Mouse (Mus musculus) gastrocnemius, postnatal 36 days (tissue): ENCODE data around the gene Col6a1. TPM values are rescaled to one million over a fixed set of nuclear protein-coding genes. Genes with fewer than 3 reads are reported as not detected.

ENCODE experiments used
- DNase-seq, 2 experiments: peaks; one replicate each; pipeline ENCODE4 v3.0.0; 2022
- intact Hi-C: fragments of 180-260 bp; cut with DNase I; formaldehyde crosslinking; loops from one replicate; pipeline ENCODE4 v1.15.1; 2025
- total RNA-seq, 2 experiments: library from RNA; stranded (reverse); gene quantifications; 2 replicates each; pipeline ENCODE4 v1.2.3; 2021

The Col6a1 gene
- total RNA-seq, 2 experiments from 2014 or later: 65.2 to 82.0 TPM

DNA sequence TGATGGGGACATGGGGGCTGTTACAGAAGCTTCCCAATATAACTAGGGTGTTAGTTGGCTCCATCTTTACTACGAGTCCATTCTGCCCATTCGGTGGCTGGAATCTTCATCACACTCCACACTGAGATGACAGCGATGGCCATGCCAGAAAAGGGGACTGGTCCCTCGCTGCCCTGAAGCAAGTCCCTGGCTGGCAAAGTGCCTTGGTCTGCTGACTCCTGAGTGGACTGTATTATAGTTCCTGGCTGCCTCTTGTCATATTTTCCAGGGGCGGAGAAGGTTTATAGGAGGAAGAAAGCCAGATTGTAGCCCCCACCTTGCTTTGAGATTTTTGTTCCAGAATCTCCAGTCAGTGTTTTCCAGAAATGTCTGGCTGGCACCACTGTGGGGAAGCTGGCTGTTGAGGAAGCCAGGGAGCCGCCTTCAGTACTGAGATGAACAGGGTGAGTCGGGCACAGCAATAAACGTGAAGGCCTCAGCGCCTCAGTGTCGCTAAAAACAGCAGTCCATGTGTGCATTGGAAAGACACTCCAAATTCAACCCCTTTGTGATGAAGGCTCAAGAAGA, 40.4 kb downstream of the Col6a1 start:
- intact Hi-C loops: no loop called here

DNA sequence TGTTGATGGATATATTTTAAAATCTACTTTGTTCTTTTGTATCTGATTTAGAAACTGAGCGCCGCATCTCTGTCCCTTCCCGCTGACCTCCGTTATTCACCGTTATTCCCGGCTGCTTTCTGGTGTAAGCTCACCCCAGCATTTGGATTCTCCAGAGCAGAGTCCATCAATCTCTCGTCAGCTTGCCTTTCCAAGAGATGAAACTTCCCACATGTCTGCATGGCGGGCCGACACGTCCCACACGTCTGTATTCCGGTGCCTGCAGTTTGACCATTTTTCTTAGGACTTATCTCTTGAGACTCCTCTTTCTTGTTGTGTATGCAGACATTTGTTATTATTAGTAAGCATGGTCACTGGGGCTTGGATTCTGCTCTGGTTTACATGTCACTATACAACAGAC, 42.0 kb downstream of the Col6a1 start:
- intact Hi-C loops: no loop called here
- no peak for DNase-seq

More for the DNA sequence above, 40.4 kb downstream of the Col6a1 start:
- no peak for DNase-seq

DNA sequence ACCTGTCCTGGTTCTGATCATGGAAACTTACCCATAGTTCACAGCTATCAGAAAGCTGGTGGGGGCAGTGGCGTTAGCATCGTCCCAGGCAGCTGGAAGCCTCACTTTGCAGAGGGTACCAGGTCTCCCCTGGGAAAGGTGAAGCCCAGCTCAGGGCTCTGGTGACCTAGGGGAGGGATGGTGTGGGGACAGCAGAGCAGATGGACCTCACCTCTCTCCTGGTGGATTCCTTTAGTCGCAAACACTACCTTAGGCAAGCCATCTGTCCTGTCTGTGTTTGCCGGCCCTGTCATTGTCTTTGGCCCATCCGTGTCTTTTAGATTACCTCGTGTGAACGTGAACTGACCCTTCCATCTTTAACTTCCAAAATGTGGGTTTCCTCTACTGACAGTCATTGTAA, 42.5 kb downstream of the Col6a1 start:
- no peak for DNase-seq
- intact Hi-C loops: no loop called here

DNA sequence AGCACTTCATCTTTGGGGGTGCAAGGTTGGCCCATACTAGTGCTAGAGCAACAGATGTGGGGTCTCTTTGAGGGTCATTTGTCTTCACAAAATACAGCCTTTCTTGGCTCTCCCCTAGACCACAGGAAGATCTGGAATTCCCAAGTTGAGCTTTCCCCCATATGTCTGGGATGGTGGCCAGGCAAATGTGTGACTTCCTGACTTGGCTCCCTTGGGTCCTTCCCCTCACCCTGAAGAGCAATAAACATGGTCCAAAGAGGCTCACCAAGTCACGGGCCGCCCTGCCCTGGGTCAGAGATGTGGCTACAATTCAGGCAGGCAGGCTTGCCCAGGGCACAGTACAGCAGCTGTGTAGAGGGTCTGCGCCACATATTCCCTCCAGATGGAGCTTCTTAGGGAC, 44.1 kb downstream of the Col6a1 start:
- DNase-seq: no peak
- intact Hi-C loops: no loop called here

DNA sequence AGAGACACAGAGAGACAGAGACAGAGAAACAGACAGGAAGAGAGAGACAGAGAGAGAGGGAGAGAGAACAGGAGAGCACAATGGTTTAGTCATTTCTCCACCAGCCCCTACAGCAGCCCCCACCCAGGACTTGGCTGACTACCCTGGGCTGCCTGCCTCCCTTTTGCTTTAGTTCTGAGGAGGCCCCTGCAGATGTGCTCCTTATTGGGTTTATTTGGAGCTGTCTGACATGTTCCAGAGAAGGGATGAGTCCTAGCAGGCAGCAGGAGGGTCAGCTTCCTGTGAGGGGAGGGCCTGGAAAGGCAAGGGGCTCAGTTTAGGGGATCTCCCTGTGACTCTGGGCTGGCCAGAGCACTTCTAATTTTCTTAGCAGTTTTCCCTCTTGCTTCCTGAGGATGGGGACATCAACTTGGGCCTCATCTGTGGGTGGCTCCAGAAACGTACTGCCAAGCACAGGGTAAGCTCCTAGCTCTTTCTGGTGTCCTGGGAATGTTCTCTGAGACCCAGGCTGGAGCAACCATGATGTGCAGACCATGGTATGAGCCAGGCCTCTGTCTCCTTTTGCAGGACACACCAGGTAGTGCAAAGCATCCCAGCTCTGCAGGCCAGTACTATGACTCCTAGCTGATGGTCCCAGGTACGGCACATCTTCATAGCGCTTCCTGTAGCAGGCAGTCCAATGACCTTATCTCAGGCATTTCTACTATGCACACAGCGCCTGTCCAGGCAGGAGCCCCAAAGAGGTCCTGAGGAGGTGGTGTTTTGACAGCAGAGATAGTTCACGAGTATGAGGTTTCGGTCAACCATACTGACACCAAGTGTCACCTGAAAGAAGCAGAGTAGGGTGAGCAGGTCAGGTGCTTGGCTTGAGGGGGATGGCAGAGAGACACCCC, 45.0 kb downstream of the Col6a1 start:
- intact Hi-C loops: no loop called here
- no peak for DNase-seq

DNA sequence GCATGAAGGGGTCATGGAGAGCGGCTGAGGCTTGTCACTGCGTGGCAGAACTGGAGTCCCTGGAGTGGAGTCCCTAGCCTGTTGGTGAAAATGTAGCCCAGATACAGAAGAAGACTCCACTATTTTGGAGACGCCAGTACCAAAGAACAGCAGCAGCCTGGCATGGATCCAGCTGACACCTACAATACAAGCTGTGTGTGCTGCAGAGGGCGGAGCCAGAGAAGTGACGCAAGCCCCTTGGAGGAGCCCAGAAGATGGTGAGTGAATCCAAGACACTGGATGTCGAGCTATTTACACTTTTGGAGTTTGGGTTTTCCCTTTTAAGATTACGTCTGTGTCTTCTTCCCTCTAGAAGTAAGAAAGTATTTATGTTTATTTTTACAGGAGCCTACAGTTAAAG, 47.8 kb downstream of the Col6a1 start:
- intact Hi-C loops: no loop called here

DNA sequence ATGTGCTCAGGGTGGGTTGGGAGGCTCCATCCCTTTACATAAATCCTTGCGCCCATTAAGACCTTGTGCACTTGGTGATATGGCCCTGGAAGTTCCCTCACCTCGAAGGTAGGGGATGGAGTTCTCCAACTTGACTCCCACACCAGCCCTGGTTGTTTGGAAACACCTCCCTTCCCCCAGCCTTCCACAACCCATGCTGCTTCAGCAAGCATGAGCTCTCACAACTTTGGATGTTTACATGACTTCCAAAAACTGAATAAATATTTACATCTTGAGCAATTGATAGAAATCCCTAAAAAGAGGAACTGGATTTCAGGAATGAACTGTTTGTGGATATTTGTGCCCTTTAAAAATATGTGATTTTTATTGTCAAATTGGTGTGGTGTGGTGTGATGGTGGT, 50.7 kb downstream of the Col6a1 start:
- no peak for DNase-seq
- intact Hi-C loops: no loop called here

More for the DNA sequence above, 47.8 kb downstream of the Col6a1 start:
- no peak for DNase-seq

DNA sequence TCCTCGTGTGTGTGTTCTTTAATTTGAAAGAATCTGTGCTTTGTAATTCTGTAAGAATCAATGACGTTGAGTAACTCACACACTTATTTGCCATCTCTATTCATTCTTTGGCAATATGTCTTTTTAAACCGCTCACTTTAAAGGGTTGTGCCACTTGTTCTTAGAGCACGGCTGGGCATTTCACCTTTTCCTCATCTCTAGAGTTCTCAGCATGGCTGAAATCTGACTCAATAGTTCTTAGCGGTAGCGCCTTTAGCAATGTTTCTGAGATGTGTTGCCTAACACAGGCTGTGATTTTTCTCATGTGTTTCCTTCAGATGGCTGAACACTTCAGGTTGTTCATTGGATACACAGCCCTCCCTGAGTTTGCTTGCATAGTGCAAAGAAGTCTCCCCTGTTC, 51.4 kb downstream of the Col6a1 start:
- DNase-seq: no peak
- intact Hi-C loops: no loop called here

DNA sequence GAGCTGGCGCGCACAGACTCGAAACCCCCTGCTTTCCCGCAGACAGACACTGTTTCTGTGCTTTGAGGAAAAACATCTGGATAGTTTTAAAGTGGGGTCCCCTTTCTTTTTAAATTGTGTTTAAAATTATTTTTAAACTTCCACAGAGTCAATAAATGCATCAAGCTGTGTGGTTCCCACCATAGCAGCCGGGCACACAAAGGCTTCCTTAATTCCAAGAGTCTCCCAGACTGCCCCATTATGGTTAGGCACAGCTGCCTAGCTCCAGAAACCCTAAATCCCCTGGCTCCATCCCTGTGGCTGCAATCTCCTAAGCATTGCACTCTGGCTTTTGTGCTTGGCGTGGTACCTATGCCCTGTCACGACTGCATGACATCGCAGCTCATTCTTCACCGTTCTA, 54.0 kb downstream of the Col6a1 start:
- DNase-seq: no peak
- intact Hi-C loops: no loop called here

DNA sequence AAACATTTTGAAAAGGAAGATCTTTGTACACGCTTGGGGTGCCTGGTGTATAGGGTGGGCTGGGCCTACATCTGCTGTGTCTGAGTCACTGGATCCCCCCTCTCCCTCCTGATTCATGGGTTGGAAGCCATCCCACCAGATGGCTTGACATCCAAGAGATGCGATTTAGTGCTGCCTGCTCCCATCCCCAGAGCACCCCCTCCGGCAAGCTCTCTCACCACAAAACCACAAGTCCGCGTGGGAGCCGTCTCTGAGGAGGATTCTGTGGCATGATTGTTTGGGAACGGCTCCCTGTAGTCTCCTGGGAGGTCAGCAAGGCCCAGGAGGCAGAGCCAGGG, 57.1 kb downstream of the Col6a1 start:
- intact Hi-C loops: no loop called here
- DNase-seq: peak; percentile 34 to 43

DNA sequence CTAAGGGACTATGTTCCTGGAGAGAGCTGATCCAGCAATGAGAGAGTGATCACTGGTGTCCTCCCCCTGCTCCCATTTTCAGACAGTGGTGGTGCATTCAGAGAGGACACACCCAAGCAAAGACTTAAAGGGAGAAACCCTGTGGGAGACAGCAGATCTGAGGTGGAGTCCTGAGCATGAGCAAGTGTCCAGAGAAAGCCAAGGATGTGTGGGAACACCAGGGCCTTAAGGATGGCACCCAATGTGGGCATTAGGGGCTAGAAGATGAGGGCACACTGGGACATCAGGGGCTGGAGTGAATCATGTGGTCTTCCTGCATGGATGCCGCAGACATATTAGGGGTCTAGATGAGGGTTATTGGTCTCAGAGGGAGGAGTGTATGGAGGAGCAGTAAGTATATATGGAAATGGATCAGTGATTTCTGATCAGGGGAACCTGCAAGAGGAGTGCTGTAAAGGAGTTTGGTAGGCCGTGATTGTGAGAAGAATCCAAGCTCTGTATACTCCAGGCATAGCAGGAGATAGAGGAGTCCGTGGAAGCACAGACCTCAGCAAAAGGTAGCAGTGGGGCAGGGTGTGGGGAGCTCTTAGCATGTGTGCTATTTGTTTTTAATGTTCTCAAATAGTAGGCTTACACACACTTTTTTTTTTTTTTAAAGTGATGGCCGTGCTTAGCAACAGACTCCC, 57.6 kb downstream of the Col6a1 start:
- intact Hi-C loops: no loop called here
- no peak for DNase-seq

DNA sequence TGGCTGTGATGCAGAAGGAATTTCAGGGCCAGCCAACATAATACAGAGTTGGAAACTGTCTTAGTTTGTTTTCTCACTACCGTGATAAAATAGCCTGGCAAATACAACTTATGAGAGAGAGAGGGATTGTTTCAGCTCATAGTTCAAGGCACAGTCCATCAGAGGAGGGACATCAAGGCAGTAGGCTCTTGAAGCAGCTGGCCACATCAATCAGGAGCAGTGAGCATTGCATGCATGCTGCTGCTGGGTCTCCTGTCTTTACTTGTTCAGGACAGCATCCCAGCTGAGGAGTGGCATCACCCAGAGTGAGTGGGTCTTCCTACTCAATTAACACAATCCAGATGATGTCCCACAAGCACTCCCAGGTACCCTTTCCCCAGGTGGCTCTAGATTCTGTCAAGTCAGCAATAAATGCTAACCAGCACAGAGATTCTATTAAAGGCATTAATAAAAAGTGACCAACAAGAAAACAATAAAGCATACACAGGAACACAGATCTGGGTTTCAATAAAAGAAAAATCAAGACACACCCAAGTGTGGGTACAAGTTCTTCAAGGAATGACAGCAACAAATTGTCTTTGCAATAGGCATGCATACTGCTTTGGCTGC, 58.7 kb downstream of the Col6a1 start:
- no peak for DNase-seq
- intact Hi-C loops: no loop called here

DNA sequence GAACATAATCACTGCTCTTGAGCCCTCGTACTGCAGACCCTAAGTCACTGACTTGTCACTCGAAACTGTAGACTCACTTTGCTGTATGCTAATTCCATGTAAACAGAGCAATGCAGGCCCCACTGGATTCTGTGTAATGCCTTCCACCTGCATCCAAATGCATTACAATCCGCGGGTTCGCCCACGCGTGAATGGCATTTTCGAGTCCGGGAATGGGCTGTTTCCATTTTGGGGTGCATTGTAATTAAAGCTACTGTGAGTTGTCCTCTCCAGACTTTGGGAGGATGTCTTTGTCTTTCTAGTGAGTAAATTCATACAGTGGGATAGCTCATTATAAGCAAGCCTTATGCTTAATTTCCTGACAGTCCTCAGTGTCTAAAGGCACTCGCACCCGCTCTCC, 60.4 kb downstream of the Col6a1 start:
- no peak for DNase-seq
- intact Hi-C loops: no loop called here

DNA sequence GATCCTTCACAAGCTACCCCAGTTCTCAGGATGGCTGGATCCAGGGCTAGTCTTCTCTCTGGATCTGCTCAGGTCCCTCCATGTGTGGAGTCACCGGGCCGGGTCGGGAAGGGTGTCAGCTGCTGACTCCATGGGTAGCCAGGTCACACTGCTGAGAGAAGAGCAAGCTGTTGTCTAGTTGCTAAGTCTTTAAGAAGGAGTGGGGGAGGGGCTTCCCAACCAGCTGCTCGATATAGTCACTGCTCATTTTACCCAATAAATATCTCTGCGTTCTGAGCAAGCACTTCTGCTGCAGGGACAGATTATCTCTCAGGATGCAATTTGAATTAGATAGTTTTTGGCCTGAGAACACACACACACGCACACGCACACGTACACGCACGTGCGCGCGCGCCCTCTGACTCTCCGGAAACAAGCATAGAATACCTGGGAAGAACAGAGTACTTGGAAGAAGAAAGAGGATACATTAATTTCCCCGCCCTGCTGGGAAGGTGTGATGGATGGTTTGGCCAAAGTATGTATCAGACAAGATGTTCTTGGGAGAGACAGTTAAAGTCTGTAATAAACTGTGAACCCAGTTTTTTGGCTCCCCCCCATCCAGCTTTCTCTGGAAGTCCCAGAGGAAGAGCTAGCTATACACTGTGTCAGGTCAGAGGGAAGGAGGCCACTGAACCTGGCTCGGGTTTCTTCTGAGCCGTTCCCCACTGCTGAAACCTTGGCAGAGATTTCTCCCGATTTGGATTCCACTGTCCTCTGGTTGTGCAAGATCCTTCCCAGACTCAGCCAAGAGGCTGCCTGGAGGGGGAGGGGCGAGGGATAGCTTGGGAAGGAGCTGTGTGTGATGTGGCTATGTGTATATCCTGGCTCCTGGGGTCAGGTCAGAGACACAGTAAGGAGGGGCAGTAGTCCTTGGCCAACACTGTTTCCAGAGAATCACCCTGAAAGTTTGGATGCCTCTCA, 61.5 kb downstream of the Col6a1 start:
- intact Hi-C loops: loop anchor here (5.0 kb wide), 1 partner anchor 42 kb away; the partner anchor contains the start of gene Col6a2
- peak; percentile 79 to 92 for DNase-seq

Other genes starting within 250 kb of the Col6a1 start
- 1 to 10 TPM; 5.0 to 8.1 TPM for gene Lss, start 194.6 kb downstream of the Col6a1 start, total RNA-seq
- not detected for gene Spatc1l, start 163.9 kb downstream of the Col6a1 start, total RNA-seq
- not detected for gene Ftcd, start 150.5 kb downstream of the Col6a1 start, total RNA-seq
- 10 to 100 TPM; 69.4 to 92.0 TPM for gene Col6a2, start 102.5 kb downstream of the Col6a1 start, total RNA-seq
- 1 to 10 TPM; 2.6 to 2.7 TPM for gene Pcbp3, start 235.7 kb upstream of the Col6a1 start, total RNA-seq